Mouse (Mus musculus): ENCODE measurements around the gene Dtx3.

Dtx3 gene

GRCm38 (mm10) chr10:127144536-127144935 is 51.0 kb downstream of the Dtx3 start:
- in situ Hi-C loops (cut with MboI, MseI): no loop called here

DNA sequence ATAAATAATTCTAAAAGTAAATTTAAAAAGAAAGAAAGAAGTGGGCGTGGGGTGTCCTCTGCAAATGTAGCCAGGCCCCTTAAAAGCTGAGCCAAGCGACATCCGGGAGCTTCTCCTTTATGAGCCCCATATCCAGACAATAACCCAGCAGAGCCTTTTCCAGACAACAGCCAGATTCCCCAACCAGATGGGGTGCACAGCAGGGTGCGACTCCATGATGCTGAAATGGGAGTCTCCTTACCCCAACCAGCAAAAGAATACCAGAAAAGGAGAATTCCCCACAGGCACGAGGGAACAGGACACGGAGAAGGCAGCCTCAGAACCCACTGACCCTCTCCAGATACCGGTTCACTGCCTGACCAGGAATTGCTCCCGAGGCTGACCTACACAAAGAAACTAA is 52.3 kb downstream of the Dtx3 start:
- in situ Hi-C loops (cut with MboI, MseI): no loop called here

GRCm38 (mm10) chr10:127141500-127141899 is 54.0 kb downstream of the Dtx3 start:
- in situ Hi-C loops (cut with MboI, MseI): no loop called here

- in situ Hi-C loops (cut with MboI, MseI): no loop called here
Measured at GRCm38 (mm10) chr10:127140971-127141370, 54.6 kb downstream of the Dtx3 start.

All from T-helper 17 cell (primary cell).